Mouse (Mus musculus) bone marrow, adult 2 months (tissue): ENCODE results near the gene Hpdl. TPM values are rescaled to one million over a fixed set of nuclear protein-coding genes. Genes with fewer than 3 reads are reported as not detected.

Experiments
- H3K27ac ChIP-seq: fragments of 200-500 bp; 2 replicates; pipeline ENCODE4 v1.5.1; 2012; ENCODE audit warnings: low read depth, mild to moderate bottlenecking, control low read depth, inconsistent platforms, low read length; ENCODE audit not compliant: control insufficient read depth, poor library complexity, insufficient read depth
- H3K4me1 ChIP-seq: fragments of 200-500 bp; 2 replicates; pipeline ENCODE4 v1.6.1; 2011; ENCODE audit warnings: low read length; ENCODE audit not compliant: control insufficient read depth, insufficient read depth
- H3K4me3 ChIP-seq: fragments of 200-500 bp; replicated peaks from 2 replicates; pipeline ENCODE3; 2011; ENCODE audit warnings: mild to moderate bottlenecking, low read depth, low read length, control low read depth; ENCODE audit not compliant: control insufficient read depth
- CTCF ChIP-seq: fragments of 200-500 bp; IDR thresholded peaks from 2 replicates; pipeline ENCODE4 v1.5.1; 2011; ENCODE audit warnings: low read length, control low read depth; ENCODE audit not compliant: control insufficient read depth, insufficient read depth
- POLR2A ChIP-seq: fragments of 200-500 bp; IDR thresholded peaks from 2 replicates; pipeline ENCODE4 v1.6.1; 2011; ENCODE audit warnings: low read depth, mild to moderate bottlenecking, control low read depth, low read length, borderline replicate concordance; ENCODE audit not compliant: control insufficient read depth
- WGBS: fragments of 180-500 bp; shearing (Covaris S2); methylation state at CpG from one replicate; pipeline ENCODE4 v1.1.7; 2018; 5-methylcytosine and 5-hydroxymethylcytosine counted together
- polyA plus RNA-seq: library from polyadenylated mRNA; stranded (reverse); fragments of >200 nt; gene quantifications from 2 replicates; pipeline ENCODE4 v1.2.4, GENCODE M21; 2011; ENCODE audit warnings: low replicate concordance; ENCODE audit not compliant: missing spikeins, insufficient read depth, insufficient read length

Gene Hpdl
- polyA plus RNA-seq, 1 experiment: not detected

- H3K4me3 ChIP-seq: no peak overlapping the region
- TF ChIP-seq CTCF (no peak), POLR2A (no peak)
- no peak overlapping the region for H3K27ac ChIP-seq
- WGBS: 39% methylated on average over 3 of the region's 3 CpGs
- no peaks in the 10 kb centered on the region; the same call in 1 of the 2 replicates for H3K4me1 ChIP-seq
These were observed 10.5 kb downstream of the Hpdl start for GRCm38 (mm10) chr4:116811012-116811411.

GRCm38 (mm10) chr4:116807197-116808129 lies 14.0 kb downstream of the Hpdl start, which contains the start of the genes Toe1 and Mutyh:
Toe1 (minus strand) TSS chr4:116807640.
Mutyh (plus strand) TSS chr4:116807723.
- peak; percentile 86; the same call in 1 of the 2 replicates for TF ChIP-seq POLR2A
- no peak for TF ChIP-seq CTCF
- H3K4me1 ChIP-seq: no peaks in the 10 kb centered on the region; the same call in 1 of the 2 replicates
- WGBS: under 1% methylated on average over 58 of the region's 58 CpGs
- H3K4me3 ChIP-seq: peak within 1 kb of the TSS; percentile 93
- H3K27ac ChIP-seq: peak within 1 kb of the TSS; percentile 95

GRCm38 (mm10) chr4:116799901-116800300 lies 21.6 kb downstream of the Hpdl start:
- Histone ChIP-seq H3K27ac (no peak overlapping the region), H3K4me1 (no peaks in the 10 kb centered on the region), H3K4me3 (no peak overlapping the region)
- TF ChIP-seq CTCF (peak; percentile 39; the same call in 1 of the 2 replicates), POLR2A (no peak)
- whole genome bisulfite sequencing: 35% methylated on average over 5 of the region's 5 CpGs

GRCm38 (mm10) chr4:116796442-116797110 lies 24.9 kb downstream of the Hpdl start:
- H3K4me1 ChIP-seq: no peaks in the 10 kb centered on the region
- no peak overlapping the region for H3K4me3 ChIP-seq
- TF ChIP-seq POLR2A (no peak), CTCF (no peak)
- no peak overlapping the region for H3K27ac ChIP-seq
- WGBS: 78% methylated on average over 1 of the region's 1 CpGs

GRCm38 (mm10) chr4:116794273-116794672 lies 27.2 kb downstream of the Hpdl start:
- TF ChIP-seq POLR2A (no peak), CTCF (0 out of 2 replicates have a peak, but pooled peaks have one; percentile 7)
- no peaks in the 10 kb centered on the region for H3K4me1 ChIP-seq
- 67% methylated on average over 2 of the region's 2 CpGs for WGBS

GRCm38 (mm10) chr4:116792453-116792852 lies 29.1 kb downstream of the Hpdl start:
- Histone ChIP-seq H3K4me3 (no peak overlapping the region), H3K4me1 (no peaks in the 10 kb centered on the region), H3K27ac (no peak overlapping the region)
- WGBS: 91% methylated on average over 8 of the region's 8 CpGs
- TF ChIP-seq CTCF (no peak), POLR2A (no peak)

More at GRCm38 (mm10) chr4:116794273-116794672, 27.2 kb downstream of the Hpdl start:
- Histone ChIP-seq H3K4me3 (no peak overlapping the region), H3K27ac (no peak overlapping the region)

- TF ChIP-seq POLR2A (no peak), CTCF (peak; percentile 48)
- Histone ChIP-seq H3K27ac (peak overlapping the region; percentile 25; the same call in 1 of the 2 replicates), H3K4me1 (no peaks in the 10 kb centered on the region), H3K4me3 (no peak overlapping the region)
- WGBS: 17% methylated on average over 3 of the region's 3 CpGs
These were observed 32.6 kb downstream of the Hpdl start for GRCm38 (mm10) chr4:116788956-116789355.

- peak overlapping the region; percentile 62; the same call in 1 of the 2 replicates for H3K27ac ChIP-seq
- H3K4me1 ChIP-seq: no peaks in the 10 kb centered on the region
- WGBS: 13% methylated on average over 7 of the region's 7 CpGs
- TF ChIP-seq POLR2A (no peak), CTCF (no peak)
- no peak overlapping the region for H3K4me3 ChIP-seq
These were observed 33.3 kb downstream of the Hpdl start for GRCm38 (mm10) chr4:116787985-116788760.
